Mouse (Mus musculus): ENCODE measurements at regions not wholly inside any gene's neighbourhood (a gene's known extent, or its start where the extent isn't known, plus 50 kb on each side); places are given as distances from the start of the nearest gene placed in this dataset.

GRCm38 (mm10) chr17:89592826-89593225 lies 317.4 kb downstream of the Gm10184 start:
- DNase-seq, result no peak

- DNase-seq, result no peak
These were observed 350.7 kb downstream of the Gm10184 start for GRCm38 (mm10) chr17:89559506-89559905.

DNA sequence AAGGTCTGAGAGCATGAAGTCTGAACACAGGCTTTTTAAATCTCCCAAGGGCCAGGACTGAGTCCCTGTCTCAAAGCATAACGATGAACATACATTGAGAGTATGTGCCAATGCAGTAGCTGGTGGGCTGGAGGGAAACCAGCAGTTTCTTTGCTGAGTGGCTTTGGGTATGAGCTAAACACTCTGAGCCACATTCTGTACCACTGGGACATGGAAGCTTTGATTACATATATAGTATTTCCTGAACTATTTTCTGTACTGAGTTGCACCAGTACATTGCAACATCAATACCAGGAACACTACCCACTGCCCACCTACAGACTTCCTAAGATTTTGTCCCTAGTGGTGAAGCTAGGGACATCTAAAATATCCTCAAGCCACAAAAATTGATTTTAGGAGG lies 354.3 kb upstream of the Fshr start:
- DNase-seq, result no peak

DNA sequence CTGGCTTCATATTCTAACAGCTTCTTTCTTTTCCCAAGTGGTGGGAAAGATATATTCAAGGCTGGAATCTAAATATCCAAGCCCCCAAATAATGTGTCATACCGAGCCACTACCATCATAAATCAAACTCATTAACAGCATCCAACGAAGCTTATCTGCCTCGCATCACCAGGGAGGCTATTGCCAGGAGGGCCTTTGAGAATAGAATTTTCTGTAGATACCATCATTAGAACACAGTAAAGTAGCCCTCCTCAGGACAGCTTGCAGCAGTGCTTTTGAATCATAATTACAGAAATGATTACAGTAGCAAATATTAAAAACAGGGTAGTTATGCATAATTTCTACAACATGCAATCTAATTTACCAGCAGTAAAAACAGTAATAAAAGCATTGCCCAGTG lies 353.1 kb upstream of the Fshr start:
- no peak for DNase-seq

DNA sequence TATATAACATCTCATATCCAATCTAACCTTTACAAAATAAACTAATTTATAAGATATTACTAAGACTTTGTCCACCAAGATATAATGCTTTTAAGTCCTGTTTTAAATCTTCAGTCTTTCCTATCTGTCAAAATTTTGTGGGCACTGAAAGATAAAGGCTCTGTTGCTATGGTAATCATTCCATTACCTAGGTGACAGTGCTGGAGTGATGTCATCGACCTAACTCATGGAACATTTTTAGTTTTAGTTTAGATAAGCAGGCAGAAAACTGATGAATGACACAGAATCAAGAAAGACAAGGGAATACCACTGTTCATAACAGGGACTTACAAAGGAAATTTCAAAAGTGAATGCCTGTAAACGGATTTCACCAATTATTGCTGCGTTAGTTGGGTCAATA lies 350.3 kb upstream of the Fshr start:
- no peak for DNase-seq

- DNase-seq, result no peak
These were observed 321.4 kb upstream of the Fshr start for GRCm38 (mm10) chr17:89521912-89522311.

- DNase-seq, result no peak
These were observed 318.9 kb upstream of the Fshr start for GRCm38 (mm10) chr17:89519413-89519812.

DNA sequence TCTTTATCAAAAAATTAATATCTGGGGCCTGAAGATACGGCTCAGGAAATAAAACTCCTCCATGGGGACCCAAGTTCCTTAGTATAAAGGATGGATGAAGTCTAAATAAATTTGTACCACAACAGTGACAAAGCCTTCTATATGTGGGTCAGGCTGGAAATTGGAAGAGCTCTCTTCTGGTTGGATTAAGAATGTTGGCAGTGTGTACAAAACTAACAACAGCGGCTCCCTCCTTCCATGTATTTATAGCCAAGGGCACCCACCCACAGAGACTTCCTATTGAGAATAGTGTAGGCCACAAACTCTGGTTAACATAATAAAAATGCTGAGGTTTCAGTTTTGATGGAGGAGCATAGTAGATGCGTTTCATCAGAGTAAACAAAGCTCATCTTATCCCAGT lies 304.8 kb upstream of the Fshr start:
- no peak for DNase-seq

DNA sequence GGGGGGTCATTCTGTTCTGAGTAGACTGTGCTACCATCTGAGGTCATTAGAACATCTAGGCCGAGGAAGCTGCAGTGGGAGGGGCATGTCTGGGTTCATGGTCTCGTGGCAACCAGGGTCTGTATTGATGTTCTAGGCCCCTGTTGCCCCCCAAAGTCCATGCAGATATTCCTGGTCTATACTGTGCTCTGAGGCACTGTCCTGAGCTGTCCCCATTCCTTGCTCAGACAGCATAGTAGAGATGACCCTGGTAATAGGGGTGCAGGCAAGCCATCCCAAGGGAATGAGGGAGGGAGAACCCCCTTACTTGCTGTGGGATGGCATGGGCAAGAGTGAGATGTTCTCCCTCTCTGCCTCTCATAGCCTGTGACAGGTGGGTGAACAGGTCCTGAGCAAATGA lies 293.1 kb upstream of the Fshr start:
- no peak for DNase-seq

GRCm38 (mm10) chr17:89466486-89466885 lies 266.0 kb upstream of the Fshr start:
- DNase-seq, result no peak

DNA sequence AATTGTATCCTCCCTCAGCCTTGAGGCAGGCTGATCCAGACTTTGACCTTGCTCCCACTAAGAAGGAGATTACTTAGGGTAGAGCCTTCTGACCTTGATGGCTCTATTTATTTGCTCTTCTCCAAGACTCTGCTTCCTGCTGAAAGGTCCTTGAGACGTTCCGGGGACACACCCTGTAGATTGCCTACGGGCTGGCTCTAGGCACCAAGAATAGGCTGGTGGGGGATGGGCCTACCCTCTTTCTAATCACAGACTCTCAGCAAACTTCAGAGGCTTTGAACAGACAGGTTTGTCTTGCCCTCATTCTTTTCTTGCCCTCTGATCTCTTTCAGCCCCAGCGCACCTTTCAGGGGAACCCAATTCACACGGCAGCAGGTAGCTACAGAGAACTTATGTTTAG lies 265.4 kb upstream of the Fshr start:
- DNase-seq, result no peak

GRCm38 (mm10) chr17:89460438-89460837 lies 260.0 kb upstream of the Fshr start:
- DNase-seq, result no peak

DNA sequence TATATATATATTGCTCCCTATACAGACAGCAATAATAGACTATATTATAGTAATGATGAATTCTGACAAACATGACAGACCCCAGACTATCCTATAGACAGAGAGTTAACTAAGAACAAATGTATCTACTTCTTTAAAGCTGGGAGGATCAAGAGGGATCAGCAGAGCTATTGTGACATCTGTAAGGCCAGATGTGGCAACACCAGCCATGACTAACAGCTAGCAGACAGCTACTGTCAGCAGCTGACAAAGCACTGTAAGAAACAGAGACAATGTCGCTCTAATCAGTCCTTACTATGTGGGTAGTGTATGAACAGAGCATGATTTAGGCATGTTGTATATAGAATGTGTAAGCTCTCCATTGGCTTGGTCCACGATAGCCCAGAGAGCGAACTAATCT lies 253.8 kb upstream of the Fshr start:
- no peak for DNase-seq

- DNase-seq, result no peak
These were observed 250.2 kb upstream of the Fshr start for GRCm38 (mm10) chr17:89450724-89451123.

GRCm38 (mm10) chr17:89449391-89449790 lies 248.9 kb upstream of the Fshr start:
- DNase-seq, result no peak

DNA sequence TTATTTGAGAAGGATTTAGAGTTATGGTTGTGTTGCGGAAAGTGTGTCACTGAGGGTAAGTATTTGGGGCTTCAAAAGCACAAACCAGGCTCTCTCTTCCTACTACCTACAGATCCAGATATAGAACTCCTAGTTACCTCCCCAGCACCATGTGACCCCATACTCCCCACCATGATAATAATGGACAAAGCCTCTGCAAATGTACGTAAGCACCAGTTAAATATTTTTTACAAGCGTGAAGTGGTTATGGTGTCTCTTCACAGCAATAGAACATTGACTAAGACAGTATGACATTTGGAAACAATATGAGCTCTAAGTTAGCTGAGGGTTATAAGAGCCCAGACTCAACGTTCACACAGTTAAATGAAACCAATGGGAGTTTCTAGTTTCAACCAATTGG lies 233.8 kb upstream of the Fshr start:
- DNase-seq, result no peak

DNA sequence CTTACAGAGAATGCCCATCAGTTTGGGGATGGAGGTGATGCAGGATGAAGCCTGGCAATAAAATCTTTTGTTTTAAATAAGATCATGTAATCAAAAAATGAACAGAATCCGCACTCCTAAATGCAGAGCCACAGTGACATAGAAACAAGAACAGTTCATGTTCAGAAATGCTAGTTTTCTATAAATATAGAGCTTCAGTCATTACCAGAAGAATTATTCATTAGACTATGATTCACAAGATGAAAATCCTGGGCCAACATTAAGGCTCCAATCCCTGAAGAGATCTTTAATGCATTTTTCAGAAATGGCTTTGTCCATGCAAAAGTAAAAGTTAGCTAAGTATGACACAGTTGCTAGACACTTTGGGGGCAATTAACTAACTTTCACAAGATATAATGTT lies 209.6 kb upstream of the Fshr start:
- no peak for DNase-seq

DNA sequence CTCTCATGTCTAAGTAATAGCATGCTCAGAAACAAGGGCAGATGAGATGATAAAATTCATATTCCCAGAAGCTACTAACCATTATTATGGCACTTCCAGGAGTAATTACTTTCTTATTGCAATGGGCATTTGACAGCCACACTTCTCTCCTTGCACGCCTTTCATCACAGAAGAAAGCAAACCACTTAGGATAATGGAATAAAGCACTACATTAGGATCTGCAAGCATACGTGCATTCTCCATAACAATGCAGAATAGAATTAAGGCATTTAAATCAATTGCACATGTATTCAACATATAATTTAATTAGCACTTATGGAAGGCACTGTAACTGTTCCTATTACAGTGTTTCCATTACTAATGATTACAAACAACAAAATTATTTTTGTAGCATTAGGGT lies 205.1 kb upstream of the Fshr start:
- no peak for DNase-seq

- DNase-seq, result no peak
These were observed 156.8 kb upstream of the Fshr start for GRCm38 (mm10) chr17:89357241-89357640.

DNA sequence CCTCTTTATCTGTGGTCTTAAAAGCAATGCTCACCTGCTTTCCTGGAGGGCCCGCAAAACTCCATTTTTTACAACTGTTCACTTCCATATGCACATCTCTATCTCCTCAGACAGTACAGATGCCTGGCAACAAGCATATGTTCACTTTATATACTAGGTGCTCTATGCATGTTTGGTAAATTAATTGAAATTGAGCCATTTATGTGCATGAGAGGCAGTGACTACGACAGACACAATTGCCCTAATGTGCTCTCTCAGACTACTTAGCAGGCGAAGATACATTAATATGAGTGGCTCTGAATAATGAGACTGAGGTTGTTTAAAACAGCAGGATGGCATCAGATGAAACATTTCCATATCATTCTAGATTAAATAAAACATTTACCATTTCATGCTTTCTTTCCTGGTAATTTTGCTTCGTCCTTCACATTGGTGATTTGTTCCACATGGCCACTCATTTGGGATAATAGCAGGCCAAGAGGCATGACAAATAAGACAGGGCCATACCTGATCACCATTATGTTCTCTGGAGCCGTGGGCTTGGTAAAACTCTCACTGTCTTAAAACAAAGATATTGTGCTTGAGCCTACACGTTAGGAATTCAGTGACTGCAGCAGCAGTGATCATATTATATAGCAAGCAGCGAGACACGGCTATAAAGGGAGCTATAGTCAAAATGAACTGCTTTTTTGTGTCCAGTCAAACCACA lies 140.2 kb upstream of the Fshr start:
- DNase-seq, result no peak

DNA sequence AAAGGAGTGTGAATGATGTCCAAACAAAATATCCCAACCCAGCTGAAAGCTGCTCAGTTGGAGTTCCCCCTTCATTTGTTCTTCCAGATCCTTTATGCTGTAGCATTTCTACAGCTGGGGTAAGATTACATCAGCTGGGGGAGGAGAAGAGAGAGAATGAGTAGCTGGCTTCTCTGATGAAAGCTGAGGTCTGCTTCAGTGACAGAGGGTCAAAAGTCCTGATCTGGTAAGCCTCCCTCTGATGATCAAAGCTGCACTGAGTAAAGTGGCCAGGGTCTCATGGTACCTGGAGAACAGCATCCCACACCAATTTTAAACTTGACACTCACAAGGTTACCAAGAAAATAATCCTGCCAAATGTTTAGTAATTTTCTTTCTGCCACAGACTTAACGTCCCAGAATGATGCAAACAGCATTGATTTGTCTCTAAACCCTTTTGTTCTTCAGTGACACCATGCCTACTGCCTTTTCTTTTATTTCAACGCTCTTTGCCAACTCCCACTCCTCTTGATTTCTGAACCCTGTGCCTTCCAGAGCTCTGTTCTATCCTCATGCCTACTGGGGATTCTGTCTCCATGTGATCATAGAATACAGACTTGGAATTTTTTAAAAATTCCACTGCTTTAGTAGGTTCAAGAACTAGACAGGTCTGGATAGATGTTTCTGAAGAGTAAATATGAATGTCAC lies 119.3 kb upstream of the Fshr start:
- no peak for DNase-seq

DNA sequence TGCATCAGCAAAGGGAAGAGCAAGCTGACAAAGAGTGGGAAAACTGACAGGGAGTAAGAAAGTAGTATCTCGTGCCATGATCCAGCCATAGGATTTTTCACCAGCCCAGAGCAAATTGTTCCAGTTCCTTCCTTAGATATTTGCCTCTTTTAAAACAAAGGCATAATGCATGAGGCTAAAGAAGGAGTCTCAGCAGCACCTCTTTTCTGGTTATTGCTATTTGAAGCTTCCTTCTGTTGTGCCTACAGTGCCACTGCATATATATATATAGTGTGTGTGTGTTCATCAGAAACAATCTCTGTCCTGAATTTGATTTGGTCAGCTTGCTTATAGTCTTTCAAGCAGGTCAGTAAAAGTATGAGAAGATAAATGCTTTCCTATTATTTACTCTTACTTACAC lies 117.9 kb upstream of the Fshr start:
- DNase-seq, result no peak

DNA sequence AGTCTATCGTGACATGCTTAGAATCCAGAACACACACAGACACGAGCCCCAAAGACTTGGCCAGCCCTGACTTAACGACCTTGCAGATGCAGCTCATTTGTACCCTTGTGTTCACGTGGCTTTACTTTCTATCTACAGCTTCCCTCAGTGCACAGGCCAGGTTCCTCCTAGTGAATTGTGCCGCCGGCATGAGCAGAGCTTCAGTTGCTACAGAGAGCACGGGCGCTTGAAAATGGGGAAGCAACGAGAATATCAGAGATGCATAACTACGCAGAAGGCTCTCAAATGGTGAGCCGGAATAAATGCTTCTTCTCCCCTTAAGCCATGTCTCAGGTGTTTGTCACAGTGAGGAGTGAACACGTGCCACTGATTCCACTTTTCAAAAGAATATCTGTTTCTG lies 110.7 kb upstream of the Fshr start:
- DNase-seq, result no peak

DNA sequence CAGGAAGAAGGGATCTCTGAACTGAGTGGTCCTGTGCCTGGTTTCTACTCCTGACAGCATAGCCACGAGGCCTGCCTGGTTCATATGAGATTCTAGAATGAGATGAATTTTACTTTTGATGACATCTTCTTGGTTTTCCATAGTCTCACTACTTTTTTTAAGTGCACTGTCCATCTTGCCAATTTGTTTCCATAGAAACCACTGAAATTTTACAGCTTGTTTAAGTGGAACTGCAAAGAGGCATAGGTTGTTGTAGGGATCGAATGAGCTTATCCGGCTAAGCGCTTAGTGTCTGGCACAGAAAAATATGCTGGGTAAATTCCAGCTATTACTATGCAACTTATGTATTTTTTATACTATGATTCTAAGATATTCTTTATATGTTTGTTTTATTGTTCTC lies 100.8 kb upstream of the Fshr start:
- no peak for DNase-seq
